Mouse (Mus musculus) MEL (cell line): ENCODE data around the gene Proser3. TPM values are rescaled to one million over a fixed set of nuclear protein-coding genes. Genes with fewer than 3 reads are reported as not detected.
A peak's percentile ranks its signal among the peaks of the same experiment; 100 is the strongest.

ENCODE experiments used
- DNase-seq: peaks from one replicate; pipeline ENCODE4 v3.0.0; 2011; ENCODE audit warnings: low read depth, low spot score
- H3K27ac ChIP-seq: 2 replicates; pipeline ENCODE4 v1.5.1; 2012; ENCODE audit warnings: low read depth, mild to moderate bottlenecking, control low read depth, low read length, moderate library complexity; ENCODE audit not compliant: control insufficient read depth
- H3K27me3 ChIP-seq, 2 experiments: fragments of 150-350 bp in 1 of 2; sonication (generic) in 1 of 2; 2 replicates each; pipeline ENCODE4 v1.6.1; 2012; ENCODE audit warnings: low read length in 2 of 2, mild to moderate bottlenecking in 2 of 2, improper control_type of control experiment in 1 of 2, moderate library complexity in 1 of 2; ENCODE audit not compliant: insufficient read depth in 2 of 2, control insufficient read depth in 1 of 2
- H3K36me3 ChIP-seq, 2 experiments: 2 replicates each; pipeline ENCODE4 v1.6.1; 2012 to 2014; ENCODE audit warnings: low read length in 2 of 2, improper control_type of control experiment in 1 of 2, inconsistent platforms in 1 of 2, mild to moderate bottlenecking in 1 of 2; ENCODE audit not compliant: insufficient read depth in 2 of 2, control insufficient read depth in 1 of 2
- H3K4me1 ChIP-seq, 2 experiments: fragments of 150-350 bp in 1 of 2; sonication (generic) in 1 of 2; 2 replicates each; pipeline ENCODE4 v1.6.1; 2012; ENCODE audit warnings: low read length in 2 of 2, improper control_type of control experiment in 1 of 2, mild to moderate bottlenecking in 1 of 2; ENCODE audit not compliant: insufficient read depth in 2 of 2, control insufficient read depth in 1 of 2
- H3K4me3 ChIP-seq, 2 experiments: fragments of 150-350 bp in 1 of 2; sonication (generic) in 1 of 2; 2 replicates each; pipeline ENCODE4 v1.5.1; 2012; ENCODE audit warnings: low read depth in 2 of 2, low read length in 2 of 2, mild to moderate bottlenecking in 2 of 2, moderate library complexity in 2 of 2, control low read depth in 1 of 2, improper control_type of control experiment in 1 of 2; ENCODE audit not compliant: control insufficient read depth in 1 of 2, insufficient read depth in 1 of 2
- H3K79me2 ChIP-seq: 2 replicates; pipeline ENCODE4 v1.6.1; 2012; ENCODE audit warnings: mild to moderate bottlenecking, low read length, moderate library complexity; ENCODE audit not compliant: control insufficient read depth, poor library complexity, insufficient read depth
- H3K9ac ChIP-seq: 2 replicates; pipeline ENCODE4 v1.6.1; 2012; ENCODE audit warnings: low read depth, mild to moderate bottlenecking, control low read depth, low read length, moderate library complexity; ENCODE audit not compliant: control insufficient read depth, poor library complexity, severe bottlenecking
- H3K9me3 ChIP-seq: fragments of 150-350 bp; sonication (generic); replicated peaks from 2 replicates; pipeline ENCODE4 v1.6.1; 2012; ENCODE audit warnings: mild to moderate bottlenecking, low read length, improper control_type of control experiment, moderate library complexity; ENCODE audit not compliant: insufficient read depth
- CHD2 ChIP-seq: IDR thresholded peaks from 2 replicates; pipeline ENCODE4 v1.6.1; 2011; ENCODE audit warnings: low read length, improper control_type of control experiment
- CTCF ChIP-seq, 3 experiments: IDR thresholded peaks in 2 of 3; conservative IDR thresholded peaks in 1 of 3; 2 replicates each; pipeline ENCODE4 v1.5.1; 2011 to 2012; ENCODE audit warnings: low read length in 3 of 3, low read depth in 2 of 3, mild to moderate bottlenecking in 2 of 3, improper control_type of control experiment in 1 of 3, inconsistent platforms in 1 of 3, mixed read lengths in 1 of 3, moderate library complexity in 1 of 3; ENCODE audit not compliant: control insufficient read depth in 1 of 3, insufficient read depth in 1 of 3, poor library complexity in 1 of 3, severe bottlenecking in 1 of 3
- GATA1 ChIP-seq: IDR thresholded peaks from 2 replicates; pipeline ENCODE4 v1.6.1; 2011; ENCODE audit warnings: low read depth, low read length, improper control_type of control experiment
- JUND ChIP-seq: IDR thresholded peaks from 2 replicates; pipeline ENCODE4 v1.6.1; 2011; ENCODE audit warnings: low read depth, mild to moderate bottlenecking, improper control_type of control experiment, low read length
- MAFK ChIP-seq: IDR thresholded peaks from 2 replicates; pipeline ENCODE4 v1.6.1; 2011; ENCODE audit warnings: low read depth, mild to moderate bottlenecking, low read length, improper control_type of control experiment, borderline replicate concordance
- MAX ChIP-seq: IDR thresholded peaks from 2 replicates; pipeline ENCODE4 v1.6.1; 2011; ENCODE audit warnings: low read length, improper control_type of control experiment
- MEF2A ChIP-seq: IDR thresholded peaks from 2 replicates; pipeline ENCODE4 v1.6.1; 2014; ENCODE audit warnings: low read depth, mild to moderate bottlenecking, inconsistent platforms, low read length, improper control_type of control experiment; ENCODE audit not compliant: poor library complexity, insufficient replicate concordance, severe bottlenecking; ENCODE audit errors: extremely low read depth
- MYC ChIP-seq: IDR thresholded peaks from 2 replicates; pipeline ENCODE4 v1.6.1; 2011; ENCODE audit warnings: low read depth, mild to moderate bottlenecking, low read length, improper control_type of control experiment, moderate library complexity
- POLR2AphosphoS5 ChIP-seq: IDR thresholded peaks from 2 replicates; pipeline ENCODE4 v1.6.1; 2012; ENCODE audit warnings: low read depth, borderline replicate concordance, mild to moderate bottlenecking, inconsistent platforms, low read length, moderate library complexity, mixed read lengths
- RCOR1 ChIP-seq: IDR thresholded peaks from 2 replicates; pipeline ENCODE4 v1.6.1; 2012; ENCODE audit warnings: low read depth, mild to moderate bottlenecking, inconsistent platforms, low read length, improper control_type of control experiment
- TBP ChIP-seq: IDR thresholded peaks from 2 replicates; pipeline ENCODE4 v1.8.0; 2011; ENCODE audit warnings: low read depth, low read length, improper control_type of control experiment
- USF1 ChIP-seq: IDR thresholded peaks from 2 replicates; pipeline ENCODE4 v1.6.1; 2014; ENCODE audit warnings: low read depth, mild to moderate bottlenecking, inconsistent platforms, low read length, improper control_type of control experiment, moderate library complexity
- USF2 ChIP-seq, 2 experiments: IDR thresholded peaks; 2 replicates each; pipeline ENCODE4 v1.6.1; 2011 to 2012; ENCODE audit warnings: improper control_type of control experiment in 2 of 2, low read length in 2 of 2, borderline replicate concordance in 1 of 2, inconsistent platforms in 1 of 2, low read depth in 1 of 2, mild to moderate bottlenecking in 1 of 2; ENCODE audit not compliant: insufficient read depth in 1 of 2
- ZC3H11A ChIP-seq: IDR thresholded peaks from 2 replicates; pipeline ENCODE4 v1.6.1; 2012; ENCODE audit warnings: low read depth, mild to moderate bottlenecking, inconsistent platforms, low read length, improper control_type of control experiment
- polyA plus RNA-seq, 2 experiments: library from polyadenylated mRNA; stranded (reverse) in 1 of 2; unstranded in 1 of 2; fragments of >175 nt in 1 of 2; fragments of >200 nt in 1 of 2; gene quantifications; 2 replicates each; pipeline versions ENCODE4 v1.2.1 to v1.2.4; 2012; ENCODE audit warnings: low replicate concordance in 2 of 2, low read depth in 1 of 2; ENCODE audit not compliant: insufficient read length in 2 of 2, insufficient read depth in 1 of 2, missing spikeins in 1 of 2
- total RNA-seq: library from RNA; depleted of rRNA; stranded (reverse); fragments of 300-350 nt; gene quantifications from 2 replicates; pipeline ENCODE4 v1.2.3, GENCODE M21; 2012

The Proser3 gene
- total and polyA plus RNA-seq, 3 experiments, result 2.3 to 8.9 TPM; not detected in 1

DNA sequence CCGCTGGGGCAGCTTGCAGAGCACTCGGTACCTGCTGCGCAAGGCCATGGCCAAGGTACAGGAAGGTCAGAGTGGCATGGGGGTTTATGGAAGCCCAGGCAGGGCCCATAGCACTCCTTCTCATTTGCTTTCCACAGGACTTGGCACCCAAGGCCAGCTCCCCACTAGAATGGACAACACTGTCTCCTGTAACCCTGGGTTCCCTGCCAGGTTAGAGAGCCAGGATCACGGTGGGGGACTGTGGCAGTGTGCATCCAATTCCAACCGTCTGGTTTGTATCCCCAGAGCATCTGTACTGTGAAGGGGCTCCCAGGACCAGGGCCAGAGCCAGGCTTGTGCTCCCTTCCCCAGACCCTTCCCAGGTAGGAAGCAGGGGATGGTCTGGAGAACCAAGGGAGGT is 31.2 kb downstream of the Proser3 start:
- H3K9ac ChIP-seq, result no peak overlapping the region
- no peaks in the 10 kb centered on the region for H3K36me3 ChIP-seq
- H3K4me3 ChIP-seq, result no peak overlapping the region
- TF ChIP-seq POLR2AphosphoS5, result no peak
- TF ChIP-seq MAFK, result no peak
- no peak for TF ChIP-seq USF1
- TF ChIP-seq, all 39 proteins: peak for 0
- H3K79me2 ChIP-seq, result no peaks in the 10 kb centered on the region
- no peaks in the 10 kb centered on the region for H3K27me3 ChIP-seq
- no peak overlapping the region for H3K27ac ChIP-seq
- DNase-seq, result no peak
- no peaks in the 10 kb centered on the region for H3K9me3 ChIP-seq
- no peaks in the 10 kb centered on the region for H3K4me1 ChIP-seq

DNA sequence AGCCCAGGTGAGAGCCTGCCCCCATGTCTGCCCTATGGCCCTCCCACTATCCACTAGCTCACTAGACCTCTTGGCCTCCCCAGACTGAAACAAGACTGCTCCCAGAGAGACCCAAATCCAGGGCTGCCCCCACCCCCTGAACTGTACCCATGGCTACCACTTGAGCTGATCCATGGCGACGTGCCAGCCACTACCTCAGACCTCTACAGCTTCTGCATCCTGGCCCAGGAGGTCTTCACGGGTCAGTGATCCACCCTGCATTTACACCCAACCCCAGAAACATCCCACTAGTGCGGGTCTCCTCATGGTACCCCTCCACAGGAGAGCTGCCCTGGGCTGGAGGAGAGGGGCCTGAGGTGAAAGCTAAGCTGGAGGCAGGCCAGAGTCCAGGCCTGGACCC is 31.7 kb downstream of the Proser3 start:
- no peaks in the 10 kb centered on the region for H3K4me1 ChIP-seq
- H3K9ac ChIP-seq, result no peak overlapping the region
- no peak for DNase-seq
- H3K27ac ChIP-seq, result no peak overlapping the region
- H3K36me3 ChIP-seq, result no peaks in the 10 kb centered on the region
- no peak for TF ChIP-seq MYC
- TF ChIP-seq JUND, result no peak
- no peak for TF ChIP-seq TBP
- no peak for TF ChIP-seq GATA1
- no peak for TF ChIP-seq ZC3H11A
- no peak overlapping the region for H3K4me3 ChIP-seq
- no peaks in the 10 kb centered on the region for H3K79me2 ChIP-seq
- no peaks in the 10 kb centered on the region for H3K9me3 ChIP-seq
- H3K27me3 ChIP-seq, result no peaks in the 10 kb centered on the region

DNA sequence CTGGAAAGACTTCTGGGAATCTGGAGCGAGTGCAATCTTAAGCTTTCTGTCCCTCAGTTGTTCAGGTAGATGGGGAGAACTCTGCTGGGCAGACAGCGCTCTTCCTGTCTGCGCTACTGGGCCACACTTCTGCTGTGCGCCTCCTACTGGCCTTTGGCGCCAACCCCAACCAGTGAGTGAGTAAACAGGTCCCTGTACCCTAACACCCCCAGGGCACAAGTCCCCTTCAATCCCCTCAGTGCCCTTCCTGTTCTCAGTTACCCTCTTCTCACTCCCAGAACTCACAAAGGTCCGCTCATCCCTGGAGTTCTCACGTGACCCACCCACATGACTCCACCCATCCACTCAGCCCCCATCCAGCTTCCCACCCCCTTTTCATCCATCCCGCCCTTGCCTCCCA is 33.8 kb downstream of the Proser3 start:
- DNase-seq, result no peak
- TF ChIP-seq RCOR1, result no peak
- TF ChIP-seq CHD2, result no peak
- peak in 1 of 3 experiments; percentile 31; a peak in 1 of 6 replicates for TF ChIP-seq CTCF (IDR thresholded peaks at IDR 0.05 in 2 of 3, conservative IDR thresholded peaks at IDR 0.05 in 1 of 3; ENCODE audit: control insufficient read depth in 1 of 3, insufficient read depth in 1 of 3, low read depth in 2 of 3, low read length in 3 of 3, poor library complexity in 1 of 3, severe bottlenecking in 1 of 3)
- no peak for TF ChIP-seq MAX
- no peak for TF ChIP-seq USF2 (IDR thresholded peaks at IDR 0.05; ENCODE audit: borderline replicate concordance in 1 of 2, insufficient read depth in 1 of 2, low read depth in 1 of 2, low read length in 2 of 2)
- no peak for TF ChIP-seq MEF2A

More for the DNA sequence above, 33.8 kb downstream of the Proser3 start:
- Histone ChIP-seq H3K27ac (no peak overlapping the region), H3K79me2 (no peaks in the 10 kb centered on the region), H3K4me1 (no peaks in the 10 kb centered on the region), H3K9ac (no peak overlapping the region), H3K9me3 (no peaks in the 10 kb centered on the region), H3K36me3 (no peaks in the 10 kb centered on the region), H3K27me3 (no peaks in the 10 kb centered on the region), H3K4me3 (no peak overlapping the region)
